ENCODE assay signal across 13 mouse cellular contexts in the genomic region with DNA sequence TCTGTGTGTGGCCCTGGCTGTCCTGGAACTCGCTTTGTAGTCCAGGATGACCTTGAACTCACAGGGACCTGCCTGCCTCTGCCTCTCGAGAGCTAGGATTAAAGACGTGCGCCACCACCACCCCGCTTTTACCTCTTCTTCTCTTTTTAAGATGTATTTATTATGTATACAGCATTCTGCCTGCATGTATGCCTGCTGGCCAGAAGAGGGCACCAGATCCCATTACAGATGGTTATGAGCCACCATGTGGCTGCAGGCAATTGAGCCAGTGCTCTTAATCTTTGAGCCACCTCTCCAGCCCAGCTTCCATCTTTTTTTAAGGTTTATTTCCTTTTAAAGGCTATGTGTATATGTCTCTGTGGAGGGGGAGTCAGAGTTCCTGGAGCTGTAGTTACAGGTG. TPM values are rescaled to one million over a fixed set of nuclear protein-coding genes. Genes with fewer than 3 reads are reported as not detected.
A peak's percentile ranks its signal among the peaks of the same experiment; 100 is the strongest.
DNase-seq lines count a peak whose midpoint lies in the region; ATAC-seq and TF ChIP-seq lines count a peak whose summit lies in the region.
"Had no signal": no experiment of that assay in that cellular context is flagged by ENCODE, and none has a peak within 500 bp of the region (broad histone marks: within the 10 kb centered on the region; RNA-seq: fewer than 3 reads in every experiment).

No protein-coding gene starts in this region.

- no peak overlapping the region for H3K9ac ChIP-seq in kidney, postnatal 0 days (ENCODE audit: low read depth, low read length)
- H3K9ac ChIP-seq: embryonic facial prominence, embryonic 15.5 days; heart, embryonic 12.5 days; intestine, embryonic 15.5 days; liver, embryonic 15.5 days; midbrain, embryonic 12.5 days had no signal

- TF ChIP-seq CTCF in kidney, postnatal 0 days (IDR thresholded peaks at IDR 0.05; ENCODE audit: low read depth), result peak; percentile 66
- peak; percentile 20; the same call in 1 of the 2 replicates for TF ChIP-seq CTCF in brain, embryonic 14.5 days (IDR thresholded peaks at IDR 0.05; ENCODE audit: borderline replicate concordance, extremely low read depth, insufficient read depth, insufficient read length)

- H3K27ac ChIP-seq in kidney, postnatal 0 days, result no peak overlapping the region
- H3K27ac ChIP-seq: embryonic facial prominence, embryonic 15.5 days; intestine, embryonic 15.5 days; liver, embryonic 15.5 days; midbrain, embryonic 12.5 days had no signal

- H3K36me3 ChIP-seq in kidney, postnatal 0 days (ENCODE audit: insufficient read depth, low read length), result peaks cover 8% of the 10 kb centered on the region

- 95% methylated on average over 5 of the region's 5 CpGs for WGBS in kidney, postnatal 0 days

- no peak overlapping the region for H3K4me2 ChIP-seq in kidney, postnatal 0 days (ENCODE audit: low read length)
- H3K4me2 ChIP-seq: embryonic facial prominence, embryonic 15.5 days; heart, embryonic 12.5 days; intestine, embryonic 15.5 days; liver, embryonic 15.5 days; midbrain, embryonic 12.5 days had no signal

- TF ChIP-seq POLR2A in brain, embryonic 14.5 days (IDR thresholded peaks at IDR 0.05; ENCODE audit: borderline replicate concordance, extremely low read depth, insufficient read depth, insufficient read length, poor library complexity, severe bottlenecking), result no peak

- H3K27me3 ChIP-seq in kidney, postnatal 0 days (ENCODE audit: insufficient read depth, low read length), result no peaks in the 10 kb centered on the region
- H3K27me3 ChIP-seq: embryonic facial prominence, embryonic 15.5 days; heart, embryonic 12.5 days; intestine, embryonic 15.5 days; liver, embryonic 15.5 days; midbrain, embryonic 12.5 days had no signal

- no peak for ATAC-seq in kidney, postnatal 0 days (replicated peaks; ENCODE audit: low FRiP score, low read depth)
- ATAC-seq: intestine, embryonic 15.5 days had no signal

- no peak for DNase-seq in kidney, postnatal 0 days (ENCODE audit: low spot score)
- DNase-seq in kidney, postnatal 36 days, result no peak
- DNase-seq in 3T3-L1 (ENCODE audit: low read depth, low spot score) (peak; percentile 14), 416B (ENCODE audit: low read depth) (peak; percentile 62)
- no peak for DNase-seq in brain, embryonic 14.5 days (ENCODE audit: low read depth)
- no peak for DNase-seq in right cerebral cortex, postnatal 4 days
- DNase-seq in Muller cell, postnatal 12 days (ENCODE audit: inconsistent ontology term), result no peak
- DNase-seq: thymus, postnatal 36 days had no signal

- H3K4me1 ChIP-seq in kidney, postnatal 0 days (replicated peaks; ENCODE audit: insufficient read depth, low read length), result no peaks in the 10 kb centered on the region
- H3K4me1 ChIP-seq: embryonic facial prominence, embryonic 15.5 days; intestine, embryonic 15.5 days; liver, embryonic 15.5 days; midbrain, embryonic 12.5 days had no signal

- H3K9me3 ChIP-seq in kidney, postnatal 0 days (replicated peaks; ENCODE audit: low read length), result 0 out of 2 replicates have a peak, but pooled peaks cover 5% of the 10 kb centered on the region
- H3K9me3 ChIP-seq: embryonic facial prominence, embryonic 15.5 days; intestine, embryonic 15.5 days; liver, embryonic 15.5 days had no signal

- no peak overlapping the region for H3K4me3 ChIP-seq in kidney, postnatal 0 days (replicated peaks; ENCODE audit: low read depth, low read length)
- H3K4me3 ChIP-seq: embryonic facial prominence, embryonic 15.5 days; heart, embryonic 12.5 days; intestine, embryonic 15.5 days; liver, embryonic 15.5 days; midbrain, embryonic 12.5 days had no signal

RNA-seq across cellular contexts. Expression of a gene that starts 4.2 kb away (rescaled TPM):
- polyA plus RNA-seq in kidney, postnatal 0 days (2015; fragmentation: Nextera tagmentation; extraction: Ambion mirVana), result not detected in 2 replicates
- 0.04 TPM in 1 of 2 replicates, not detected in the other for polyA plus RNA-seq in brain, embryonic 14.5 days (2012; rRNA removed)
- polyA plus RNA-seq: intestine, embryonic 15.5 days; liver, embryonic 15.5 days; midbrain, embryonic 12.5 days had no signal

RNA-seq across cellular contexts. Expression of a gene that starts 25.0 kb away (rescaled TPM):
- polyA plus RNA-seq in kidney, postnatal 0 days (2015; fragmentation: Nextera tagmentation; extraction: Ambion mirVana), result 163 and 176 TPM in 2 replicates
- polyA plus RNA-seq in brain, embryonic 14.5 days (2012; rRNA removed), result 67.9 and 69.9 TPM in 2 replicates

RNA-seq across cellular contexts. Expression of a gene that starts 25.8 kb away (rescaled TPM):
- 22.6 and 27.8 TPM in 2 replicates for polyA plus RNA-seq in kidney, postnatal 0 days (2015; fragmentation: Nextera tagmentation; extraction: Ambion mirVana)
- 34.9 and 47.5 TPM in 2 replicates for polyA plus RNA-seq in brain, embryonic 14.5 days (2012; rRNA removed)

RNA-seq across cellular contexts. Expression of a gene that starts 46.8 kb away (rescaled TPM):
- polyA plus RNA-seq in kidney, postnatal 0 days (2015; fragmentation: Nextera tagmentation; extraction: Ambion mirVana), result 14.3 and 15.4 TPM in 2 replicates
- polyA plus RNA-seq in brain, embryonic 14.5 days (2012; rRNA removed), result 22.9 and 25.8 TPM in 2 replicates

Comparison
In these comparisons a context has a peak if more than half of its experiments do, and no peak if none do; other contexts are left out.
1. DNase-seq: peak in 3T3-L1 (single experiment) and 416B (single experiment); none in kidney, postnatal 0 days (single experiment), kidney, postnatal 36 days (0 of 2), brain, embryonic 14.5 days (single experiment), right cerebral cortex, postnatal 4 days (single experiment) and Muller cell, postnatal 12 days (single experiment).